Mouse (Mus musculus): Measurements from ENCODE around the gene Fis1. TPM values are rescaled to one million over a fixed set of nuclear protein-coding genes. Genes with fewer than 3 reads are reported as not detected.
A peak's percentile ranks its signal among the peaks of the same experiment; 100 is the strongest.
"Not testable (repeated sequence)": the region's sequence is repeated elsewhere in the genome, so short reads cannot be mapped to it uniquely, and the experiment has no call there.

Gene Fis1
- polyA plus RNA-seq (2017; shearing (Covaris generic)) = 100 to 1,000 TPM; 446 to 499 TPM

- peak; percentile 87 for ATAC-seq
These were observed at the start of gene Fis1 for GRCm38 (mm10) chr5:136953015-136953414. Gene Fis1 (plus strand): TSS chr5:136953275.

- no peak for ATAC-seq
These were observed 48.5 kb upstream of the Fis1 start for GRCm38 (mm10) chr5:136904621-136905020.

- ATAC-seq = no peak
These were observed 47.4 kb upstream of the Fis1 start for GRCm38 (mm10) chr5:136905630-136906029.

- no peak for ATAC-seq
These were observed 45.5 kb upstream of the Fis1 start for GRCm38 (mm10) chr5:136907587-136907986.

- ATAC-seq = peak; percentile 94
These were observed 44.9 kb upstream of the Fis1 start, which contains the start of gene Ift22 for GRCm38 (mm10) chr5:136907991-136908857. Gene Ift22 (plus strand): TSS chr5:136908150.

- ATAC-seq = no peak
These were observed 38.9 kb upstream of the Fis1 start for GRCm38 (mm10) chr5:136914183-136914582.

- ATAC-seq = no peak
These were observed 35.3 kb upstream of the Fis1 start for GRCm38 (mm10) chr5:136917613-136918242.

GRCm38 (mm10) chr5:136918655-136919472, 34.2 kb upstream of the Fis1 start:
- ATAC-seq = peak; percentile 98

GRCm38 (mm10) chr5:136919546-136920301, 33.4 kb upstream of the Fis1 start:
- no peak for ATAC-seq

GRCm38 (mm10) chr5:136922830-136923229, 30.2 kb upstream of the Fis1 start:
- no peak for ATAC-seq

GRCm38 (mm10) chr5:136923751-136924478, 29.2 kb upstream of the Fis1 start:
- ATAC-seq = no peak

GRCm38 (mm10) chr5:136929073-136929472, 24.0 kb upstream of the Fis1 start:
- peak; percentile 61 for ATAC-seq

GRCm38 (mm10) chr5:136931896-136932295, 21.2 kb upstream of the Fis1 start:
- ATAC-seq = no peak

GRCm38 (mm10) chr5:136932956-136933355, 20.1 kb upstream of the Fis1 start:
- ATAC-seq = no peak

- ATAC-seq = no peak
These were observed 19.1 kb upstream of the Fis1 start for GRCm38 (mm10) chr5:136933930-136934329.

GRCm38 (mm10) chr5:136935905-136936695, 17.0 kb upstream of the Fis1 start:
- ATAC-seq = no peak

GRCm38 (mm10) chr5:136936750-136937149, 16.3 kb upstream of the Fis1 start:
- ATAC-seq = no peak

- no peak for ATAC-seq
These were observed 15.5 kb upstream of the Fis1 start for GRCm38 (mm10) chr5:136937621-136938020.

- ATAC-seq = no peak
These were observed 13.8 kb upstream of the Fis1 start for GRCm38 (mm10) chr5:136939284-136939683.

- ATAC-seq = not testable (repeated sequence)
These were observed 13.0 kb upstream of the Fis1 start for GRCm38 (mm10) chr5:136940029-136940428.

Measured in activated CD4-positive, CD25-positive, alpha-beta regulatory T cell, adult 4 months (primary cell).